Mouse (Mus musculus): ENCODE measurements at regions not wholly inside any gene's neighbourhood (a gene's known extent, or its start where the extent isn't known, plus 50 kb on each side); places are given as distances from the start of the nearest gene placed in this dataset.

GRCm38 (mm10) chr8:90656436-90657090 lies 160.6 kb downstream of the Gm19935 start:
- TF ChIP-seq CTCF (IDR thresholded peaks at IDR 0.05; ENCODE audit: low read depth) (no peak), EP300 (IDR thresholded peaks at IDR 0.05; ENCODE audit: low read depth) (no peak)

All from liver, embryonic 14.5 days (tissue).